Mouse (Mus musculus) spleen, adult 2 months (tissue): ENCODE results near the gene Akr1a1.

Source experiments
- CTCF ChIP-seq: fragments of 200-500 bp; IDR thresholded peaks from 2 replicates; pipeline ENCODE4 v1.5.1; 2011; ENCODE audit warnings: mild to moderate bottlenecking, inconsistent platforms; ENCODE audit not compliant: insufficient read depth, insufficient read length, insufficient replicate concordance; ENCODE audit errors: extremely low read depth
- POLR2A ChIP-seq: fragments of 200-500 bp; IDR thresholded peaks from 2 replicates; pipeline ENCODE4 v1.6.1; 2011; ENCODE audit warnings: low read depth, low read length, inconsistent platforms

DNA sequence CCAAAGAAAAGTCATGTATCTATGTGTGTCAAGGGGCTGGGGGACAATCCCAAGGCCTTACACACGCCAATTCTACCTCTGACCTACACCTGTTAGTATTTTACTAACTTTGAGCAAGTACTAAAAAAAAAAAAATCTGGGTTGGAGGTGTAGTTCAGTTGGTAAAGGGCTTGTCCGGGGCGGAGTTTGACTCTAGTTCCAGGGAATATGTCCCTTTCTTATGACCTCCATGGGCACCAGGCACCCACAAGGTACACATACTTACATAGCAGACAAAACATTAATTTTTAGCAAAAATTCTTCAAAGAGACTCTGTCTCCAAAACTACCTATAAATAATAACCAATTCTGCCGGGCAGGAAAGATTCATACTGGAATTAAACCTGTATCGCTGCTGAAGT lies 1.1 kb downstream of the Akr1a1 start:
- TF ChIP-seq POLR2A (no peak), CTCF (no peak)
